Mouse (Mus musculus) left cerebral cortex, postnatal 14 days (tissue): Measurements from ENCODE around the gene Lhfpl5. TPM values are rescaled to one million over a fixed set of nuclear protein-coding genes. Genes with fewer than 3 reads are reported as not detected.
A peak's percentile ranks its signal among the peaks of the same experiment; 100 is the strongest.

Experiments
- DNase-seq, 2 experiments: peaks; one replicate each; pipeline ENCODE4 v3.0.0; 2021 to 2022; ENCODE audit warnings: low spot score in 2 of 2, mixed read lengths in 1 of 2
- intact Hi-C: fragments of 180-260 bp; cut with DNase I; formaldehyde crosslinking; loops from one replicate; pipeline ENCODE4 v1.15.1; 2025
- total RNA-seq, 2 experiments: library from RNA; stranded (reverse); gene quantifications; 2 replicates each; pipeline ENCODE4 v1.2.3; 2021

The Lhfpl5 gene
- total RNA-seq, 2 experiments from 2014 or later: 2.9 to 4.1 TPM

DNA sequence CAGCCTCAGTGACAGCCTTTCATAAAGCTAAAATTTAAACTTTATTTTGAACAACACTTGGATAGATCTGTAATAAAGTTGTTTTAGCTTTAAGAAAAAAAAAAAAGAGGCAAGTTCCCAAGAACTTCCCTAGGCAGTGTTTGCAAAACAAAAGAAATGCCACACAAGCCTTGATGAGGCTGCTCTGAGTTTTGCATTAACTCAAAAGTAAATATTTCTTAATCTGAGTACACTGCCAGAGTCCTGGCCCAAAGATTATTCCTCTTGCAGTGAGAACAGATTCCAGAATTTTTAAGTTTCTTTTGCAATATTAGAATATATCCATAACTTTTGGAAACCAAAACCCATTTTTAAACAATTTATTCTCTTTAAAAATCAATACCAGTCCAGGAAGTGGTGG, 10.3 kb upstream of the Lhfpl5 start:
- DNase-seq: no peak
- intact Hi-C loops: no loop called here

DNA sequence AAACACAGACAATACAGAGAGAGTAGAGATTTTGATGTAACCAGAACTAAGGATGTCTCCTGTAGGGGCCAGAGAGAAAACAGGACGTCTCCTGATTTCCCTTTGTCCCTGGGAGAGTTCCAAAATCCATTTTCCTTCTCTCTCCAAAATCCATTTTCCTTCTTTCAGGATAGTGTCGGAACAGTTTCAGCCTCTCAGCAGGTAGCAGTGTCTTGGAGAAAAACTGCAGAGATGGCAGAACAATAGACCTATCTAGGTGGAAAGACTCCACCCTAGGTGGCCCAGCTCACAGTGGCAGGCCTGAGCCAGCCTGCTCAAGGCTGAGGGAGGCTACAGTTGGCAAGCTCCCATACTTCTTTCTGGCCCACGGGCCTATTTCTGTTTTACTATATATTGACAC, 7.9 kb upstream of the Lhfpl5 start:
- no peak for DNase-seq
- intact Hi-C loops: no loop called here

DNA sequence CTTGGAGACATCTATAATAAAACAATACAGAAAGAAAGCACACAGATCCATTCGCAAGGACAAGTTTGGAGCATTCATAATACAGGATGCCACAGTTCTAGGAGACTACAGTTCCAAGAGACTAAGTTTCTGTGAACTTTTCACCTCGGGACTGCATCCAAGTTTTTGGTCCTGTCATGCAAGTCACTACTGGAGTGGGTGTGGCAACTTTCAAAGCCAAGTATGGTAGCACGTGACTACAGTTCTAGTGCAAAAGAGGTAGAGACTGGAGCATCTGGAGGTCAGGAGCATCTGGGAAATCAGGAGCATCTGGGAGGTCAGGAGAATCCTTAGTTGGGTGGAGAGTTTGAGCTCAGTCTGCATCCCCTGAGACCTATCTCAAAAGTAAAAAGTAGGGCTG, 3.6 kb upstream of the Lhfpl5 start:
- no peak for DNase-seq
- intact Hi-C loops: no loop called here

DNA sequence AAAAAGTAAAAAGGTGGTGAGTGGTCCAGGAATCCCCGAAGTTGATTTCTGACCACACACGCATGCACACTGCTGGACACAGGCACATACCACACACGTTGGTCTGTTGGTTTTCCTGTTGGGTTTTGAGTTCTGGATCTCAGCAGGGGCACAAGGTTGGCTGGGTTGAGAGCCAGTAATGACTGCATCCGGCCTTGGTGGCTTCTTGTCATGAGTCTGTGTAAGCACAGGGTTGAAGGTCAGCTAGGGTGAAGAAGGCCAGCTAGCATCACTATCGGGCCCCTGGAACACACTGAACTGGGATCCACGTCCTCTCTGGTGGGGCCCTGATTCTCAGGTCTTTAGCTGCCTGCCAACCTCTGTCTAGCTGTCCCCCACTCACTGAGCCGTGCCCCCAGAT, 2.9 kb upstream of the Lhfpl5 start:
- intact Hi-C loops: no loop called here
- DNase-seq: no peak

DNA sequence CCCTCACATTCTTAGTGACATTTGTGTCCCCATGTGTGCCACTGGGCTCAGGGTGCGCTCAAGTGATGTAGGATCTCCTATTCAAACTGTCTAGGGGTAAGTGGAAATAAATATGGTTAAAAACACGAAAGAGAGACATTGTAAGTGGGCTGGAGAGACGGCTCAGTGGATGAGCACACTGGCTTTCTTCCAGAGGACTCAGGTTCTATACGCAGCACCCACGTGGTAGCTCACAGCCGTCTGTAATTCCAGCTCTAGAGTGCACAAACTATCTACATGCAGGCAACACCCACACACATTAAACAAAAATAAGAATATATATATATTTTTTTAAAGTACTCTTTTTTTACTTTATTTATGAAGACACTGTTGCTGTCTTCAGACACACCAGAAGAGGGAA, 2.5 kb upstream of the Lhfpl5 start:
- intact Hi-C loops: no loop called here

DNA sequence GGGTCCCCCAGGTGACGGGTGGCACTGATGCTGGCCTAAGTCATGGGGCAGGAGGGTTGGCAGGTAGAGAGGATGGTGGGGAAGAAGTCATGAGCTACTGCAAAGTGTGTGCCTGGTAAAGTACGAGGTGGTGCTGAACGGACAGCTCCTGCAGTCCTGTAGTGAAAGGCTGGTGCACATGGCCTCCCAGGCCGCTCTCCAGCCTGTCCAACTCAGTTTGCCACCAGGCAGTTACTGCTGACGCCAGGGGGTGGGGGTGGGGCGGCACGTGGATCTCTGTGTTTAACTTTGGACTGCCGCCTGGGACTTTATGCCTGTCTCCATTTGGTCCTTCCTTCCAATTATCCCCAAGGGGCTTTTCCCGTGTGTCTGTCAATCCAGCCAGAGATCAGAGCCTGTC, 5.0 kb downstream of the Lhfpl5 start:
- intact Hi-C loops: no loop called here
- peak; percentile 42 to 43 for DNase-seq

More for the DNA sequence above, 2.5 kb upstream of the Lhfpl5 start:
- peak in 1 of 2 experiments; percentile 46 for DNase-seq

DNA sequence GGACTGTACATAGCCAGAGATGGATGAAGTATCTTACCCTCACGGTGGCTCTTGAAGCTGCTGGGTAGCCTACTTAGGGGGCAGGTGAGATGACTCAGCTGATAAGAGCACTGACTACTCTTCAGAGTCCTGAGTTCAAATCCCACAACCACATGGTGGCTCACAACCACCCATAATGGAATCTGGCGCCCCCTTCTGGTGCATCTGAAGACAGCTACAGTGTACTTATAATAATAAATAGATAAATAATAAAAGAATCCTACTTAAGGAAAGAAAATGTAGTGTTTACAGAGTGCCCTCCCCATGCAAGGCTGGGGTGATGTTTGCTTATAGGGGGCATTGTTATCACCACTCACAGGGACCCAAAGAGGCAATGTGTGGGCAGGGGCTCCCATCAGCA, 5.6 kb downstream of the Lhfpl5 start:
- intact Hi-C loops: no loop called here

DNA sequence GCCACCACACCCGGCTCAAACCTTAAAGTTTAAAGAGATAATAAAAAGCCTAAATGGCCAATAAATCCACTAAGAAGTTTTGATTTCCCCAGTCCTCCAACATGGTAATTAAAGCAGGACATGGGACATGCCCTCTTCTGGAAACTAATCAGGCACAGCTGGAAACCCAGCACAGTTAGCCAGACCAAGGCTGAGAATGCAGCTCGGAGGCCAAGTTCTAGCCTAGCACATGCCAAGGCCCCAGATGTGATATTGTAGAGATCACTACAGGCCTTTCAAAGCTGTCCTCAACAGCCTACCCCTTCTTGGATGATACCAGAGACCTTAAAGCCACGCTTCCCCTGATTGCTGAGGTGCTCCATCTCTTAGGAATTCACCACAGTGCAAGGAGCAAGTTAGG, 11.1 kb downstream of the Lhfpl5 start:
- intact Hi-C loops: no loop called here

More for the DNA sequence above, 5.6 kb downstream of the Lhfpl5 start:
- no peak for DNase-seq

DNA sequence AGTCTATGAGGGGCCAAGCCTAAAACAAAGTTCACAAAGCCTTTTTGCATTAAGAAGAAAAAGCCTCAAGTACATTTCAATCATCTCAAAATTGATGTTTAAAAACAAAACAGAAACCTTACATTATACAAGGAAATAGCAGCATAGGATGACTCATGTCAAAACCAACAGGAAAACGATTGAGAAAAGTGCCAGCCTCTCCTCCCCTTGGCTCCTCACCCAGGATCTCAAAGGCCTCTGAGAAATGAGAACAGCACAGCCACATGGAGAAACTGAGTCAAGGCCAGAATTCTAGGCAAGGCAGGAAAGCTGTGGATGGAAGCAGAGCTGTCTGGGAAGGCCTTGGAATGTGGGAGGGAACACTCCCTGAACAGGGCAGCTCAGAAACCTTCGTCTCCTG, 13.2 kb downstream of the Lhfpl5 start:
- intact Hi-C loops: no loop called here
- DNase-seq: no peak

More for the DNA sequence above, 11.1 kb downstream of the Lhfpl5 start:
- no peak for DNase-seq

DNA sequence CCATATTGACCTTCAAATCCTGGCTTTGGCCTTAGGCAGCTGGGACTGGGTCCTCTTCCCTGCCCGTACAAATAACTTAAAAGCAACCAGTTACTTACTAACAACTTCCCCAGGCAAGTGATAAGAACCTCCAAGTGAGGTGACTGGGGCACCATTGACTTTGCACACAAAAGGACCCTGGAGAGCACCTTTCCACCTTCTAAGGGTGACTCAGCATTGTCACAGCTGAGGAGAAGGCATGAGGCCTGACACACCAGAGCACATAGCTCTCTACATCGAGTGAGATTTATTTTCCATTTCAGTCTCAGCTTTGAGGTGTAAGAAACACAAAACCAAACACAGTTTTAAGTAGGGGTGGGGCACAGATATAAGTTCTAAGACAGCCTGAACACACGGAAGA, 15.2 kb downstream of the Lhfpl5 start:
- intact Hi-C loops: no loop called here
- DNase-seq: no peak

DNA sequence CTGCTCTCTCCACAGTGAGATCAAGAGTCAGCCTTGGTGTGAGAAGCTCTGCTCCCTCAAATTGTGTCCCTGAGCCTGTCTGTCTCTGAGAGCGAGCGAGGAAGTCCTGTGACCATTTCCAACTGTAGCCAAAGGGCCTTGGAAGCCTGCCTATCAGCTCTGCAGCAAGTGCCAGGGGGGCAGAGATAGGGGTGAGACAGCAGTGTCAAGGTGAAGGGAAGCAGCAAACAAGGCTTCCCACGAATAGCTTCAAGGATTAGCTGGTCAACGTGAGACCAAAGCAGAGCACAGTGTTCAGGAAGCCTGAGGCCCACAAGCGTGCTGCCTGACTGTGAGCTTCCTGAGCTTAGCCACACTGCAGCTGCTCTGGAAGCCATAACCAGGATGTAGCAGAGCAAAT, 16.0 kb downstream of the Lhfpl5 start:
- intact Hi-C loops: no loop called here
- no peak for DNase-seq

DNA sequence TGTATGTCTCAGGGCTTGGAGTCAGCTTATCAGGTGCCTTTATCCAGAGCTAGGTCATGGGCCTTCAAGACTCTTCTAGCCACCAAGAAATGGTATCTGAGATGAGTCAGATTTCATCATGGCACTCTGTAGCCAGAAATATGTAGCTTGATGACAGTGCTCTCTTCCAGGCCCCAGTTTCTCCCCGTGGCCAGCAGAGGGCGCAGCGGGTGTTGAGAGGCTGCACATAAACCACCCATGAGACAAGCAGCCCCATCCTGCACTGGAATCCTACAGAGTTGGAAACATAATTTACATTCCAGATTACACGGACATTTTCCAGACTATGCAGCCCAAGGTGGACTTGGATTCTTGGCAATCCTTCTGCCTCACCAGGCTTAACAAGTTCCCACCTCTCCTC, 17.6 kb downstream of the Lhfpl5 start:
- intact Hi-C loops: no loop called here
- DNase-seq: peak; percentile 80 to 87

DNA sequence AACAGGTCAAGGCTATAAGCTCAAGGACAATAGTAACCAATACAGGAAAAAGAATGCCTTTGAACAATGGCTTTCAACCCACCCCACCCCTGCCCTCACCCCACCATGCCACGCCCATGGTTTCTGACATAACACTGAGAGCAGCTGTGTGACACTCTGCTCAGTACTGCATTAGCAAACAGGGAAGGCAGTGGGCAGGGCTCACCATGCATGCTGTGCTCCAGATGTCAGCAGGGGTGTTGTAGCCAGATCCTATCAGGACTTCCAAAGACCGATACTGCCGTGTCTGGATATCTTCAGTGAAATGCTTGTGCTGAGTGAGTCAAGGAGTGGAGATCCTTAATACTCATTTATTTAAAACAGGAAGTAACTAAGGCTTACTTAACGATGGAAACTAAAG, 18.5 kb downstream of the Lhfpl5 start:
- intact Hi-C loops: no loop called here
- no peak for DNase-seq

DNA sequence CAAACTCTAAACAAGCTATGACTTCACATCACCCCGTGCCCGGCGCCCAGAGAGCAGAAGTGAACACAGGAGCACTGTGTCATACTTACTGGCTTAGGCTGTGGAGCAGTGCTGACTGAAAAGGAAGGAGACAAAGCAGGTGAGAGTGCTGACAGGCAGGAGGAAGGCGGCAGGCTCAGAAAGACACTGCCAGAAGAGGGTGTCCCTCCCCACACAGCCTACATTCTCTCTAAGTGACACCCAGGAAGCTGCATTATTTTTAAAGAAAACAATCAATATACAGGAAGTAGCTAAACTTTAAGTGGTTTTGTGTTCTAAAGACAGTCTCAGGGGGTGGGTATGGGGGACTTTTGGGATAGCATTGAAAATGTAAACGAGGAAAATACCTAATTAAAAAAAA, 25.3 kb downstream of the Lhfpl5 start:
- intact Hi-C loops: no loop called here
- DNase-seq: no peak

DNA sequence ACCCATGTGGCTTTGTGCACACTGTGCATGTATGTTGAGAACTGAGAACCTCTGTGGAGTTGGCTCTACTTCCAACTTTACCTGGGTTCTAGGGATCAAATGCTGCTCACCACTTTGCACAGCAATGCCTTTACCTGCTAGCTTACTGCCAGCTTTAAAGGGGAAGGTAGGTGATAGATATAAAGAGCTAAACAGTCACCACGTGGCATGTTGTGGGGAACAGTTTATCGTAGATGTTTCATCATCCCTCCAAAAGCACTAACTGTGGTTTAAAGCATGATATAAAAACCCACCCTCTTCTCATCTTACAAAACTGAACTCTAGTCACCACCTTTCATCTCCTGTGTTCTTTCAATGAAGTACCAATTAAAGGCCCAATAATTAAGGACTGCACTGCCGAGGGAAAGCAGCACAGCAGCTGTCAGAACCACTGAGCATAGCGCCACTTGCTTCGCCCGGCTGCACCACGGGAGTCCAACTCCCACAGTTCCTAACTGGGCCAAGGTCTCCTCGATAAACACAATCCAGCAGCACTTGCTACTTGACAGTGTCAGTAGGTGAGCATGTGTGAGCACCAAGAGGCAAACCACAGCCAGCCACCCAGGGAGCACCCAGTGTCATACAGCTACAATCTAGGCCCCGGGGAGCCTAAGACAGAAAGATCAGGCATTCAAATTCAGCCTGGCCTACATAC, 26.3 kb downstream of the Lhfpl5 start:
- intact Hi-C loops: no loop called here
- no peak for DNase-seq

DNA sequence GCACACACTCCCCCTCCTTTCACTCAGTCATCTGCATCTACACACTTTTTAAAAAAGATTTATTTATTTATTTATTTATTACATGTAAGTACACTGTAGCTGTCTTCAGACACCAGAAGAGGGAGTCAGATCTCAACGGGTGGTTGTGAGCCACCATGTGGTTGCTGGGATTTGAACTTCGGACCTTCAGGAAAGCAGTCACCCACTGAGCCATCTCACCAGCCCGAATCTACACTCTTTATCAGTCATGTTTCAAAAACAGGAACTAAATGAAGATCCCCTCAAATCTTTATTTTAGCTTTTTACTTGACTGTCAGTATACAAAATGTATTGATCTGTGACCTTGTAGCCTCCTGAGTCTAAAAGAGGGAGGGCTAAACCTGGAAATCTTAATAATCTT, 34.1 kb downstream of the Lhfpl5 start:
- no peak for DNase-seq
- intact Hi-C loops: no loop called here

DNA sequence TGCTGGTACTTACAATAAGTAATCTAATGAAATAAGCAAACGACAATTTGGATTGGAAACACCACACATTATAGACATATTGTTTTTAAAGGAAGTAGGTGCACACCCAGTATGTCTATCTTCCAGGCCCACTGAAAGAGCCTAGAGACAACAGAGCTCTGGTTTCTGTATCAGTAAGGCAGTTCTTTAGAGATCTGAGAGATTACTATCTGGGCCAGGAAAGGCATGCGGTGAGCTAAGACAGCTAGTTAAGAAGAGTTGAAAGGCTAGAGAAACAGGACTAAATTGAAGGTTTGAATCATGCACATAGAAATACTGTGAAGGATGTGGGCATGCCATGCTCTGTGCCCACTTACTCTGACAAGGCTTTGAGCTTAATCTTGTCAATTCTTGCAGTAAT, 37.2 kb downstream of the Lhfpl5 start:
- intact Hi-C loops: no loop called here
- no peak for DNase-seq

DNA sequence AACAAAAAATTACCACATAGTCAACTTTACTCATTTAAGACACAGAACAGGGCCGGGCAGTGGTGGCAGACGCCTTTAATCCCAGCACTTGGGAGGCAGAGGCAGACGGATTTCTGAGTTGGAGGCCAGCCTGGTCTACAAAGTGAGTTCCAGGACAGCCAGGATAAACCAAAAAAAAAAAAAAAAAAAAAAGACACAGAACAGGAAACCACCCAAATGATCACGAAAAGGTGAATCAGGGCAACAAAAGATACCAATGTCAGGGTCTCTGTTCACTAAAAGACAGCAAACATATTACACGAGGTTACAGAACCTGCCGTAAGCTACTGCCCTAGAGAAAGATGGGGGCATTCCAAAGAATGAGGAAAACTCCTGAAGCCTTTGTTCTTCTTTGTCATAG, 37.7 kb downstream of the Lhfpl5 start:
- no peak for DNase-seq
- intact Hi-C loops: no loop called here

DNA sequence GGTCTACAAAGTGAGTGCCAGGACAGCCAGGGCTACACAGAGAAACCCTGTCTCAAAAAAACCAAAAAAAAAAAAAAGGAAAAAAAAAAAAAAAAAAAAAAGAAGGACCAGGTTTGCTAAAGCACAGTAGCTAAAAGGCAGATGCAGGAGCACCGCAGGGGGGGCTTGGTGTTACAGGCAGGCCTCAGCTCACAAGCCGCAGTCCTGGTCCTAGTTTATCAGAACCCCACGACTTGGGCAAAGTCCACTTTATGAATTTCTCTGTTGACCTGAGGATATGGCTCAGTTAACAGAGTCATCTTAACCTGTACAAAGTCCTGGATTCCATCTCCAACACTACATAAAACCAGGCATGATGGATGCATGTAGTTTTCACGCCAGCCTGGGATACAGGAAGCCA, 39.9 kb downstream of the Lhfpl5 start:
- intact Hi-C loops: no loop called here
- DNase-seq: no peak

DNA sequence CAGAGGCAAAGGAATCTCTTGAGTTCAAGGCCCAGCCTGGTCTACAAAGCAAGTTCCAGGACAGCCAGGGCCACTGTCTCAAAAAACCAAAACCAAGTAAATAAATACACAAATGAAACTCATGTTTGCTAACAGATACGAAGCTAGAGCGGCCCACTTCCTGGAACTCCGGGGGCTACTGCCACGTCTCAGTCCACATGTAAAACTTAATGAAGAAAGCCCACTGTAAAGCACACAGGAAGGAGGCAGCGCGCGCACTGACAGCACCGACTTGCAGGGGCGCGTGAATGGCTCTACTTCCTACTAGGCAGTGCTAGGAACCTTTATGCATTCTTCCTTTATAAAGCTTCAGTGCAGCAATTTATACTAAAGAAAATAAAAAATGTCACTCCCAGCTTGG, 42.2 kb downstream of the Lhfpl5 start:
- DNase-seq: no peak
- intact Hi-C loops: no loop called here

DNA sequence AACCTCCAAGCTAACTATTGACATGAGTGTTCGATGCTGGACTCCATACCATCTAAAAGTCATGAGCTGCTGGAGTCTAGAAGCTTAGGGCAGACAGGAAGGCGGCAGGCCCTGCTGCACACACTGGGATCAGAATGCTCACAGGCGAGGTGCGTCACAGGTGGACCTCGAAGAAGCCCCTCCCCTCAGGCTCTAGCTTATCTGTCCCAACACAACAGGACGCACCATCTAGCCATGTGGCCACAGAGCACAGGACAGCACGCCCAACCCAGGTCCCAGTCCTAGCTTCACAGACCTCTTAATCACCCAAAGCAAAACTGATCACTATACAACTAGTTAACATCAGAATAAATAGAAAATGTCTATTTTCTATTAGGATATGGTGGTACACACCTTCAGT, 42.7 kb downstream of the Lhfpl5 start:
- DNase-seq: no peak
- intact Hi-C loops: no loop called here

DNA sequence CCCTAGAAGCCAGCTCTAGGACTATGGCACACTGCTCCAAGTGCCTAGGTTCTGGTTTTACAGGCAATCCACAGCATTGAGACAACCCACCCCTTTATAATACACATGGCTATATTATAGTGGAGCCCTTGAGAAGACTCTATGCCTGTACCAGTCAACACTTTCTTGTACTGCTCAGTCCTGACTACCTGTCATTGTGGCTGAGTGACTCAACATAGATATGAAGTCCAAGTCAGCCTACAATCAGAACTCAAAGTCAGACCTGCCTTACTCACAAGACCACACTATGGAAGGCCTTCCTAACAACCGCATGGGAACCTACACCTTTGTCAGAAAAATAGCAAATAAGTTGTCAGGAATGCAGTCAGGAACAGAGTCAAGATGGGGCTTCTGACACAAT, 43.3 kb downstream of the Lhfpl5 start:
- intact Hi-C loops: no loop called here
- no peak for DNase-seq
